12 mouse cellular contexts compared by ENCODE assay signal in the genomic region with DNA sequence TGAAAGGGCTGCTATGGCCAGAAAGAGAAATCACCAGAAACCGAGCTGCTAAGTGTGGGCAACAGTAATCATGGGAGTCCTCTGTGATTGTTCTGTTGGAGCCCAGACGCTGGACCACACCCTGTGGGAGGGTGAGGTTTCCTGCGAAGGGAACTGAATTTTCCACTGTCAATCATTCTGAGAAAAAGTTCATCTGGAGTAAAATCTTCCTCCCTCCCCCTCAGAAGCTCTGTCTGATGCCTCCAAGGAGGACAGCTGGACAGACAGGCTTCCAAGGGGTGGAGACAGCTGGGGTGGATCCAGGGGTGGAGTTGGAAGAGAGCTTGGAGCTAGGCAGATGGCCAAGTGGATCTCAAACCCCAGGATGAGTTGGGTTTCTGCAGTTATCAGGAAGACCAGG. TPM values are rescaled to one million over a fixed set of nuclear protein-coding genes. Genes with fewer than 3 reads are reported as not detected.
DNase-seq lines count a peak whose midpoint lies in the region; ATAC-seq and TF ChIP-seq lines count a peak whose summit lies in the region.
"Had no signal": no experiment of that assay in that cellular context is flagged by ENCODE, and none has a peak within 500 bp of the region (broad histone marks: within the 10 kb centered on the region; RNA-seq: fewer than 3 reads in every experiment).

No protein-coding gene starts in this region.

- TF ChIP-seq CTCF in layer of hippocampus, adult 2 months (conservative IDR thresholded peaks at IDR 0.05): no peak

- no peak for ATAC-seq in kidney, embryonic 14.5 days (ENCODE audit: low FRiP score, low TSS enrichment)
- ATAC-seq: forebrain, embryonic 16.5 days had no signal

- DNase-seq in kidney, adult 11 months: peak; percentile 66
- peak; percentile 82 to 87 for DNase-seq in gastrocnemius, adult 8-10 months (ENCODE audit: low spot score in 2 of 2)
- peak; percentile 56 for DNase-seq in kidney, adult 9 months
- peak; percentile 53 to 68 for DNase-seq in lung, postnatal 4 days
- no peak for DNase-seq in Muller cell, postnatal 12 days (ENCODE audit: inconsistent ontology term)
- DNase-seq in spleen, postnatal 36 days (ENCODE audit: low spot score in 2 of 2): no peak
- no peak for DNase-seq in layer of hippocampus, adult 2 months (ENCODE audit: low spot score in 2 of 2)
- DNase-seq: cerebellum, postnatal 25 days had no signal

- no peak overlapping the region for H3K4me2 ChIP-seq in kidney, embryonic 14.5 days (replicated peaks; ENCODE audit: low read depth, low read length)

- no peak overlapping the region for H3K27ac ChIP-seq in kidney, embryonic 14.5 days (ENCODE audit: low read depth, low read length)
- no peak overlapping the region for H3K27ac ChIP-seq in layer of hippocampus, adult 2 months
- H3K27ac ChIP-seq: left cerebral cortex, adult 2 months had no signal

- WGBS in kidney, embryonic 14.5 days: 26% methylated on average over 3 of the region's 3 CpGs

- H3K9me3 ChIP-seq in kidney, embryonic 14.5 days (ENCODE audit: control insufficient read depth, low read length): no peaks in the 10 kb centered on the region

- H3K9ac ChIP-seq in kidney, embryonic 14.5 days (ENCODE audit: low read depth, low read length): no peak overlapping the region

- no peaks in the 10 kb centered on the region for H3K36me3 ChIP-seq in kidney, embryonic 14.5 days (ENCODE audit: control insufficient read depth, insufficient read depth, low read length)

- peaks cover 13% of the 10 kb centered on the region; the same call in 1 of the 2 replicates for H3K4me1 ChIP-seq in kidney, embryonic 14.5 days (ENCODE audit: control insufficient read depth, insufficient read depth, low read length)

- H3K27me3 ChIP-seq in kidney, embryonic 14.5 days (ENCODE audit: control insufficient read depth, insufficient read depth, low read length): no peaks in the 10 kb centered on the region

- H3K4me3 ChIP-seq in kidney, embryonic 14.5 days (ENCODE audit: low read length): no peak overlapping the region
- no peak overlapping the region for H3K4me3 ChIP-seq in layer of hippocampus, adult 2 months
- H3K4me3 ChIP-seq: left cerebral cortex, adult 2 months had no signal

RNA-seq across cellular contexts. Expression of gene Amotl1, which starts 19.8 kb away (rescaled TPM):
- polyA plus RNA-seq in kidney, embryonic 14.5 days (2014; fragmentation: Nextera tagmentation; extraction: Ambion mirVana): 19.1 and 32.9 TPM in 2 replicates
- total RNA-seq in gastrocnemius, adult 8-10 months (2022): 100 to 1,000 TPM; 324 to 412 (median 352) TPM
- 10 to 100 TPM; 11.8 to 15.8 TPM for total RNA-seq in layer of hippocampus, adult 2 months (2021)
- total RNA-seq: megakaryocyte, adult 5-6 weeks had no signal

Comparison
In these comparisons a context has a peak if more than half of its experiments do, and no peak if none do; other contexts are left out.
1. DNase-seq: peak in kidney, adult 11 months (single experiment), gastrocnemius, adult 8-10 months (2 of 2), kidney, adult 9 months (single experiment) and lung, postnatal 4 days (2 of 2); none in Muller cell, postnatal 12 days (single experiment), spleen, postnatal 36 days (0 of 2) and layer of hippocampus, adult 2 months (0 of 2).
2. RNA of gene Amotl1, which starts 19.8 kb away (total RNA-seq): 324 to 412 TPM in gastrocnemius, adult 8-10 months; 11.8 to 15.8 TPM in layer of hippocampus, adult 2 months; every median in the first group is over 10 times any median in the second.